Mouse (Mus musculus) kidney, postnatal 10 days (tissue): ENCODE measurements around the gene Atp7a.

Experiments
- DNase-seq: peaks from one replicate; pipeline ENCODE4 v3.0.0; 2021; ENCODE audit warnings: mixed read lengths

The Atp7a gene

DNA sequence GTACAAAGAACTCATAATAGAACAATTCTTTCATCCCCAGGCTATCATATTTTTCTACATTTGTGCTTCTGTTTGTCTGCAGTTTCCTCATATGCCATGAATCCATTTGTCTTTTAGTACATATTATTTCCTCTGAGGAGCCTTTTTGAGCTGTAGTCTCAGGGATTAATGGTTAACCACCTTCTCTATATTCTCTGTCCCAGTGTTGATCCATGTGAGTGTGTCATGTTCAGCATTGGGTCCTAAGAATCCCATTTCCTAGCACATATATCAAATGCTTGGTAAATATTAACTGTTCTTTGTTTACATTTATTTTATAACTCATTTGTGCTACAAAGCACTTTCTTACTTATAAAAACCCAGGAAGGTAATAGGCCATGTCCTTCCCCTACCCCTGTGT is 55.4 kb downstream of the Atp7a start:
- DNase-seq, result no peak

DNA sequence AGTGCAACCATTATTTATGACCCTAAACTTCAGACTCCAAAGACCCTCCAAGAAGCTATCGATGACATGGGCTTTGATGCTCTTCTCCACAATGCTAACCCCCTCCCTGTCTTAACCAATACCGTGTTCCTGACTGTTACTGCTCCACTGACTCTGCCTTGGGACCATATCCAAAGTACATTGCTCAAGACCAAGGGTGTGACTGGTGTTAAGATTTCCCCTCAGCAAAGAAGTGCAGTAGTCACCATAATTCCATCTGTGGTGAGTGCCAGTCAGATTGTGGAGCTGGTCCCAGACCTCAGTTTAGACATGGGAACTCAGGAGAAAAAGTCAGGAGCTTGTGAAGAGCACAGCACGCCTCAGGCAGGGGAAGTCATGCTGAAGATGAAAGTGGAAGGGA is 58.1 kb downstream of the Atp7a start:
- DNase-seq, result no peak

DNA sequence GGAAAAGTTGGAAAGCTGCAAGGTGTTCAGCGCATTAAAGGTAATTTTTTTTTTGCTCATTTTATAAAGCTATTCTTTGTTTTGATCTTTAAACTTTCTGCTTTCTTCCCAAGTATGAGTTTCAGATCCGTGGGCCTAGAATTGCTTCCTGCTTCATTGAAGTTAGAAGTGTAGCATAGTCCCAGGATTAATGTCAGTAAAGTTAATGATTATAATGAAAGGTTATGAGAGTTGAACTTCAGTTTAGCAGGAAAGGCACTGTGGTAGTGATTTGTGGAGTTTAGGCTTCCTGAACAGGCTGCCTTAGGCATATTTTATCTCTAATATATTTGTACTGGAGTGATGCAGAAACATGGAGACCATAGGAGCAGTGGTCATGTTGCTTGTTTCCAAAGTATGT is 58.5 kb downstream of the Atp7a start:
- no peak for DNase-seq

DNA sequence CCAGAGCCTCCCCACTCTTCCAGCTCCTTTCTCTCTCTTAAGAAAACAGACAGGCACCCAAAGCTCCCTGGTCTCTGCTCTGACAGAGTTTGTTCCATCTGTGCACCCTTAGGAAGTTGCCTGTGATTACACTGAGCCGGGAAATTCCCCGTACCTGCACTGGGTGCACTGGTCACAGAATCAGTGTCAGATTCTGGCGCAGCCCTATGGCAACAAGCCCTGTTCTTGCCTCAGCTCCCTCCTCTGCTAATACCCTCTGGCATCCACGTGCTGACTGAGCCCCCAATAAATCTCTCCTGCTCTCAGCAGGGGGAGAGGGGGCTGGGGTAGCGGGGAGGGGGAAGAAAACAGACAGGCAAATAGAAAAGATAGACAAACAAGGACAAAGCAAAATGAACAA is 65.9 kb downstream of the Atp7a start:
- no peak for DNase-seq

DNA sequence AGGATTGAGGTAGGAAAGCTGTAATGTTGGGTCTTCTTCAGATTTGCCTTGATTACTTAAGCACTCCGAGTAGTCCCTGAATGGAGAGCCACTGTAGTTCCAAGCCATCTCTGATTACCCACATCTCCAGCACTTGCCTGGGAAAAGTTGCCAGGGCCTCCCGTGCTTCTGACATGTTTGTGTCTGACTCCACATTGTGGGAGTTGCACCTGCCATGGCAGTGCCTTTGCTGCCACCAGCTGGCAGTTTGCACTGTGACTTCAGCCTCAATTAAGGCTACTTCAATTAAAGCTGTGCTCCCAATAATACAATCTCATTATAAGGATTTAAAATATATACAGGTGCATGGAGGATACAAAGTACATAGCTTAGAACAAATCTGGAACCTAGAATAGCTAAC is 78.4 kb downstream of the Atp7a start:
- peak; percentile 67 for DNase-seq

DNA sequence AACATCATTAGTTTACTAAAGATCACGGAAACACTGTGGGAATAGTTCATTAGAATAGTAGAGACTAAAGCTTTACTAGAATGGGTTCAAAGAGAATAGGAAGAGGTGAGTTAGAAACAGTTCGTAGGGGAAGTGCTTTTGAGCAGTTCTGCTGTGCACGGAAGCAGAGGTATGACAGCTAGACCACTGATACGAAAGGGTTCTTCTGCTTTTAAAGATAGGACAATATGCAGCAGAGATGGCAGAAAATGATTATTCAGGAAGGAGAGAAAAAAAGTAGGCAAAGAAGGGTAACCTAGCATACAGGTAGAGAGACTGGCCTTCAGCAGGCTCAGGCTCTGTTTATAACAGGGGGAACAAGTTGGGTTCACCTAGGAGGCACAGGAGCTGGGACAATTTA is 86.8 kb downstream of the Atp7a start:
- DNase-seq, result no peak

DNA sequence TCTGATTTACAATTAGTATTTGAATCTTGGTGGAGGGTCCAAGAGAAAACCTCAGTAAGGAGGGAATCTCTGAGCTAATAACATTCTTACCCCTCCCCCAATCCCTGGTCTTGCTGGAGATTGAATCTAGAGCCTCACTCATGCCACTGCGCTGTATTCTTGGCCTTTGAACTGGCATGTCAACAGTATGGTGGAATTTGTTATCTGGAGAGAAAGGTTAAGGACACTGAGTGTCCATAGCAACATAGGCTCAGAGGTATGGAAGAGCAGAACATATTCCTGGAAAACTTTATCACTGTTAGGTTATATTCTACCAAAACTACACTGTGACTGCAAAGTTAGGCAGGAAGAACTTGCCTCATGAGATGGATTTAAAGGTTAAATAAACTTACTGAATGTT is 87.6 kb downstream of the Atp7a start:
- DNase-seq, result no peak

DNA sequence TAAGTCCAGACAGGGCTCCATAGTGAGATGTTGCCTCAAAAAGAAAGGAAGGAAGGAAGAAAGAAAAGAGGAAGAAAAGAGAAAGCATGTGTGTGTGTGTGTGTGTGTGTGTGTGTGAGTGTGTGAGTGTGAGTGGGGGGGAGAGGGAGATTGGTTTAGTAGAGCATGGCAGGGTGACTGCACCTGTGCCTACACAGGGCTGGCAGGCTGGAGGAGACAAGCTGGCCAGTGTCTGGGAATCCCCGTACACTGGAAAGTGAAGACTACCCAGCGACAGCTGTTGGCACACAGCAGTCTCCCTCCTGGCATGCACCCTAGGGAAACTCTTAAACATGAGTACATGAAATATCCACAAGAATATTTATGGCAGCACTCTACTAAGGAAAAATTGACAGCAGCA is 95.7 kb downstream of the Atp7a start:
- DNase-seq, result no peak

DNA sequence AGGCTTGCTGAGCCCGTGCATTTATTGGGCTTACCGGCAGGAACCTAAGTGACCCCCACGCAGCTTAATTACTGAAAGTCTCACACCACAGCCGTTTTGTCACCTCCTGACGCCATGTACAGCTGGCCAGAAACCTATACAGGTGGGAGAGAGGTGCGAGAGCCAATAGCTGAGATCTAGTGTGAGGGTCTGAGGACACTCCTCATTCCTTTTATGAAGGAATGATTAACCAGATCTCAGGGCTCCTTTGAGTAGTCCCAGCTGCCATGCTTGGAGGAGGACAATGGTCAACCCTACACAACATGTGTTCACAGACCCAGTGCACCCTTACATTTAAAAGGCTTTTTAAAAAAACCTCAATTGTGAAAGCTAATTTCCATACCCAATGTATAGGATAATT is 101.2 kb downstream of the Atp7a start:
- no peak for DNase-seq

DNA sequence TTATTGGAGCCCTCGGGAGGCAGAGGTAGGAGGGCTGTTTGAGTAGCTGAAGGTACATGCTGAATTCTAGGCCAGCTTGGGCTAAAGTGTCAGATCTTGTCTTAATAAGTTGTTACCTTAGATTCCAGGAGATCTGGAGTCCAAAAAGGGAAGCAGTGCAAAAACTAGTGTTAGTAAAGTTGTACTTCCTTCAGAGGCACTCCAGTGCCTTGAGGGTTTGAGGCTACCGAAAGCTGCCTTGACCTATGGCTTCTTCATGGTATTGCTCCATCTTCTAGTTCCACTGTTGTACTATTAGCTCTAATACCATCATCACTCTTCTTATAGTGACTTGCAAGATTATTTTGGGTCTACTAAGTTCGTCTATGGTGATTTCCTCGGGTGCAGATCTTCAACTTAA is 102.8 kb downstream of the Atp7a start:
- DNase-seq, result no peak

DNA sequence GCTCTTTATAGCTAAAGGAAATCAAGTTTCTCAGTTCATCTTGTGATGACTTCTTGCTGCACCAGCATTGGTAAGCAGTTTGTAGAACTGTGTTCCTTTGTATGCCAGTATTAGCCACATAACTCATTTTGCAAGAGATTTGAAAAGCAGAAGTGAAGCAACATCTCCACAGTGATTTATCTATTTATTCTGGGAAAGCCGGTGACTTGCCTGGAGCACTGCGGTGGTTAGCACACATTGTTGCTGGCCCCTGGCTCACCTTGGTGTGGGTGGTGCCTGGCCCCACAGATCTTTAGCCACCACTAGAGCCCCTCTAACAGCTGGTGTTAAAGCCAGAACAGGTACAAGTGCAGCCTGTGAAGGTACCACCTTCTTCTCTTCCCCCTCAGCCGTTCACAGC is 107.8 kb downstream of the Atp7a start:
- no peak for DNase-seq

DNA sequence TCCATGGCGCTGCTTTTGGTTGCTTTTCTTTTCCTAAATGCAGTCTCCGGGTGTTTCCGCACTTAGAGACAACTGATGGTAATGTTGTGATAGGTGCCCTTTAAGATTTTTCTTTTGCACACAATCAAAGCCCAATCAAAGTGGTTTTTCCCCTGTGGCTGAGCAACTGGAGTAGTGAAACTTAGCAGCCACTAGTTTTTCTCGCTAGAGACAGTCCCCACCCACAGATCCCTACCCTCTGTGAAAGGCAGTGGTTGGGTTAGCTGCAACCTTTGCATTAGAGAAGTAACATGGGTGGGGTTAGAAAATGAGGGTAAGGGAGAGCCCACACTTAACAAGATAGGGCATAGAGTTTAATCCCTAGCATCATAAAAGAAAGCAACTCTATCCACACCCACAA is 108.4 kb downstream of the Atp7a start:
- DNase-seq, result no peak

DNA sequence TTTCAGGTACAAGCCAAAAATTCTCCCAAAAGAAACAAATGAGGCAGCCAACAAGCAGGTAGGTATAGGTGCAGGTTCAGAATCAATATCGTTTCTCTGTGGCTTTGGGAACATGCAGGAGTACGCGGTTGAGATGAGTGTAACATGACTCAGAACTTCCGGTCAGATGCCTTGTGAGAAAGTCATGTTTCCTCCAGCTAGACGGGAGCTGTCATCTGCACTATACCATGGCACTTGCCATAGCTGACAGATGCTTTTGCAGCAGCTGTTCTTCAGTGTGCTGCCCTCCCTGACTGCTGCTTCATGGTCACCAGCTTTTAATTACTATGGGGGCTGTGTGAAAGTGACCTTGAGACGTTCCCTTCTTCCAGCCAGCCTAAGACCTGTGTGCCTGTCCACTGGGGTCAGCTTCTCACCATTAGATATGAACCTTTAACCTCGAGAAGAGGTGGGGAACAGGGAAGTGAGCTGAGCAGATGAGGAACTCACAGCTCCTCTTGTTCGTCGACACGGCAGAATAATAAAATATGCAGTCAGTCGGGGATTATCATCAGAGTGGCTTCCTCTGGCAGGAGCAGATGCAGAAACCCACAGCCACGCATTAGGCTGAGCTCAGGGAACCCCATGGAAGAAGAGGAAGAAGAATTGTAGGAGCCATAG is 109.0 kb downstream of the Atp7a start:
- DNase-seq, result no peak

DNA sequence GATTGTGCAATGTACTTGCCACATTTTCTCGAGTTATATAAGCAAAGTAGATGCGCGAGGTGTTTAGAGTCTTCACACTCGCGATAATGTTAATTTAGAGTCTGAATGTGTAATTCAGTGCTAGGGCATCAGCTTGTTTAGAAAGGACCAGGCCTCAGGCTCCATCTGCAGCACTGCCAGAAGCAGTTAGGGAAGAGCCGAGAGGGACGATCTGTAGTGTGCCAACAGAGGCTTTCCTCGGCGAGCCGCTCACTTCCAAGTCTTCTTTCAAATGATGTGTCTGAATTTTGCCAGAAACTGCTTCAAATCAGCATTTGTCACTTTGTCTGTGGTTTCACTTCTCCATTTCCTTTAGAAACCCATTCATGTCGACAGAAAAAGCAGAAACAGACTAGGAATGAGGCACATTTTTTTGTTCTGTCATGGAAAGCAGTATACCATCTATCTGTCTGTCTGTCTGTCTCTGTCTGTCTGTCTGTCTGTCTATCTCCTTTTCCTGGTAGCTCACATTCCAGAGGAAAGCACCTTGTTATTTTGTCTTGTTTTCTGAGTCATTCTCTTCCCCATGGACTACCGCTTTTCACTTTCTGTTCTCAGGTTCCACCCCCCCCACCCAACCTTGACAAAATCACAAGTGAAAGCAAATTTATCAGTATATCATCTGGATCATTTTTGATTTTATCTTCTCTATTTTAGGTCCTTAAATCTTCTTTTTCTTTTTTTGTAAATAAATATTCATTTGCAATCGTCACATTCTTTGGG is 112.4 kb downstream of the Atp7a start:
- DNase-seq, result no peak

DNA sequence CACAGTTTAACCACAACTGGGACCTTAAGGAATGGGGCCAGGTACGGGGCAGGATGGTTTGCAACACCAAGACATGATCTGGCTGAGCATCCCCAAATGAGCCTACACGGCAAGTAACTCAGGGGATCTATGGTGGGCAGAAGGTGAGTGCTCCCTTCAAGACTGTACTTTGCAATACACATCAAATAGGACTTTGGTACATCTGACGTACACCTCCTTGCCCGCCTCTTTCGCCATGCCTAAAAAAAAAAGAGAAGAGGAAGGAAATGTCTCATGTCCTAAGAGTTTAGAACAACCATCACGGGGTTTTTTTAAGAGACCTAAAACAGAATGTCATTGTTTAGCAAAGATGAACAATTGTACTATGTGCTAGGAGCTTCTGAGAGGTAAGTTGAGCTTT is 115.9 kb downstream of the Atp7a start, which contains the start of gene Tlr13:
Tlr13 (plus strand) TSS at position 269 of the 400 bp plus-strand sequence.
- DNase-seq, result no peak

DNA sequence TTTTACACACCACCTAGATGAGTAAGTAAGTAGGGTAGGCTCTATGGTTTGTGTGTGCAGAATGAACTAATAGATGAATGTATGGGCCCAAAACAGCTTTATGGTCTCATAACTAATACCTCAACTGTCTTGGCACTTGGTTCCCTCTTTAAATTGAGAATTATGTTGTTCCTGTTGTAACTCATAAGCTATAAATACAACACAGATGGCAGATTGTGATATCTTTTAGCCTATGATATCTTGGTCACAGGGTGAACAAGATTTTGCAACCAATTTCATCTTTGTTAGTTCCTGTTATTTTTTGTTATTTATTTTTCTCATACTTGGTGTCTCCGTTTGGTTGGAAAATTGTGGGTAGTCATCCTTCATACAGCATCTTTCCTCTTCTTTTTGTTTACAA is 121.1 kb downstream of the Atp7a start:
- DNase-seq, result no peak

DNA sequence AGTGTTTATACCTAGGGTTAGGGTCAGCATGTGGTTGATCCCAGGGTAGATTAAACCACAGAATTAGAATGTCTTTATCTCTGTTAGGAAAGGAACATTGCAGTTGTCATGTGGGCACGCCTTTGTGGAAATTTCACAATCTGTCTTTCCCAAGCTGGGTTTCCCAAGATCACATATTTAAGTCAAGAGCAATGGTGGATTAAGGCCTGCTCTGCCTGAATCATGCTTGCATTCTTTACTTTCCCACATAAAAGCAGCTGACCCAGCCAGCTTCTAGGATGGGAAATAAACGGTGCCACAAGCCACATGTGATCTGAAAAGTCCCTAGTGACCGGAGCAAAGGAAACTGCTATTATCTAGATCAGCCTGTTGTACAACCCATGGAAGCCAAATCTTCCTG is 122.4 kb downstream of the Atp7a start:
- no peak for DNase-seq

DNA sequence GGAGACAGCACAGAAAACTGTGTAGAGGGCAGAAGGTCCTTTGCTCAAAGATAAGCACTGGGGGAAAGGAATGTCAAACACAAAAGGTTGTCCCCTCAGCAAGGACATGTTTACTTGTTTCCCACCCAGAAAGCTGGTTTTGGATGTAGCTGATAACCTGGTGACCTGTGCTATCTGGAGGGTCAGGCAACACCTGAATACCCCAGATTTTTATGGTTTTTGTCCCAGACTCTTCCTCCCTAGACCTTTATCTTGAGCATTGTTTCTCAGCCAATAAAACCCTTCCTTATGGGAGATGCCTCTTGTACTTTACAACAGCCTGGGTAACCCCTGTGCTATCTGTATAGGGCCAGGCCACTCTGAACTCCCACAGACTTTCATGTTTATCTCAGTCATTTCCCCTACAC is 127.1 kb downstream of the Atp7a start:
- DNase-seq, result no peak

DNA sequence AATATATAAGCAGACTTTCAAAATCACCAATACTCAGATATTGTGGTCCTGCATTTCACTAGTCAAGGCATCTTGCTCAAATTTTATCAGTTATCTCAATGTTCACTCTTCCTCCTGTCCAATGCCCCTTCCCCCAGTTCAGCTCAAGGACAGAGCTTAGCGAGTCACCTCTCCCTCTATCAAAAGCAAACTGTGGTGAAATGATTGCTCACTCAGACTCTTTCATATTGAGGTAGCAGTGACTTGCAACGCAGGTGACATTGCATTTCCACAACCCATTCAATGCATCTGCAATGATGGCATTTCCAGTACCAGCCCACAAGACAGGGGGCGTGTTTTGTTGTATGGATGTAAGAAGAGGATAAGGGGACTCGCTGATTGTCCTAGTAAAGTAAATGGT is 128.8 kb downstream of the Atp7a start:
- DNase-seq, result no peak

DNA sequence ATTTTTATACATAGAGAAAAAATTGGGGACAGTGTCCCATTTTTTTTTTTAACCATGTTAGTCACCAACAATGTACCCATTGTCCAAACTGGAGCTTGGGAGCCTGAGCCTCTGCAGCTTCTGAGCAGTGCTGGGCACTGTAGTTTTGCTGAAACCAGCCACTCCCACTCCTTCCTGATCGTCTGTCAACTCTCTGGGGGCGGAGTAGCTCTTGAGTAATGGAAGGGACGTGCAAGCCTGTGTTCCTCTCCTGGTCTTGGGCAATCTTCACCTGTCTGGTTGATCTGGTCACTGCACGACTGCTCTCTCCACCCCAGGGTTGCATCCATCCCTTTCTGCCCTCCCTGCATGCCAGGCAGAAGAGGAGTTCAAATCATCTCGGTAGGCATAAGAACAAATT is 136.9 kb downstream of the Atp7a start:
- DNase-seq, result no peak

DNA sequence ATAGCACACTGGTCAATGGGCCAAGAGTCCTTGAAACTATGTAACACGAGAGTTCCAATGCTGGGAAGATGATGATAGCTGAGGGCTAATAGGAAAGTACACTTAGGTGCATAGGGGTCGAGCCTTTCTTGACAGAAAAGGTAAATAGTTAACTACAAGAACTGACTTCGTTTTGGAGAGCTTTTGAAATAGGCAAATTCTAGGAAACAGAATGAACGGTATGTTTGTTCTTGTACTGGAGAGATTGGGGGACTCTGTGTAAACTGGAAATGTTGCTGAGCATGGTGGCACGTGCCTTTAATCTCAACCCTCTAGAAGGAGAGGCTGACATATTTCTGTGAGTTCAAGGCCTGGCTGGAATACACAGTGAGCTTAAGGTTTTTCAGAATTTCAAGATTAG is 137.5 kb downstream of the Atp7a start:
- DNase-seq, result no peak

DNA sequence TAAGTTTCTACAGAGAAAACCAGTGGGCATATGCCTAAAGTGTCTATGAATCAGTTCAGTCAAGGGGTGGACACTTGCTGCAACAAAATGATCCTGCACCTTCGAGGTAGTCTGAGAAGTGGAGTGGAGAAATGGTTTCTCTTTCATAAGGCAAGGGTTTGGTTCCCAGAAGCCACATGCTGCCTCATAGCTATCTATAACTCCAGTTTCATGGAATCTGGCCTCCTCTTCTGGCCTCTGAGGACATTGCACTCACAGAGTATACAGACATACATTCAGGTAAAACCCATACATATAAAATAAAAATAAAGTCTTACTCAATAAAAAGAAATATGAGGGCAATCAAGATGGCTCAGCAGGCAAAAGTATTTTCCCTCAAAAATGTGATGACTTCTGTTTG is 138.0 kb downstream of the Atp7a start:
- no peak for DNase-seq

DNA sequence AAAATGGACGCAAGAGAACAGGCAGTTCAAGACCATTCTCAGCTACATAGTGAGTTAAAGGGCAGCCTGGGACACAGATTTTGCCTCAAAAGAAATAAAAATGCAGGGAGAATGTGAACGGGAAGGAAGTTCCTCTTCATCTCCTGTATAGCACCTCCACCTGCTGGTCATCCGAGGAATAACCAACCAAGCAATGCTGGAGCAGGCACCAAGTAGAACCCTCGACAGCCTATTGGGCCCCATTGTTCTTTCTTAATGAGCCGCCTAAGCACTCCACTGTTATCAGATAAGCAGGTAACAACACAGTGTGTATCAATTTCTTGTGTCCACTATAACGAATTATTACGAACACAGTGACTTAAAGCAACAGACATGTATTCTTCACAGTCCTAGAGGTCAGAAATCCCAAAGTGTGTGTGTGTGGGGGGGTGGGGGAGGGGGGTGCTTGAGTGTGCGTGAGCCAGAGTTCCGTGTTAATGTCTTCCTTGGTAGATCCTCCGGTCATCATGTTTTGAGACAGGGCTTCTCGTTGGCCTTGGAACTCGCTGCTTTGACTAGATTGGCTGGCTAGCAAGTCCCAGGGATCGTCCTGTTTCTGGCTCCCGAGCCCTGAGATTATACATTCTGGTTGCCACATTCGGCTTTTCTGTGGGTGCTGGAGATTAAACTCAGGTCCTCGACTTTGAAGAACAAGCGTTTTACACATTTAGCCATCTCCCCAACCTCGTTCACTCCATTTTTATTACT is 144.2 kb downstream of the Atp7a start:
- peak; percentile 85 for DNase-seq

DNA sequence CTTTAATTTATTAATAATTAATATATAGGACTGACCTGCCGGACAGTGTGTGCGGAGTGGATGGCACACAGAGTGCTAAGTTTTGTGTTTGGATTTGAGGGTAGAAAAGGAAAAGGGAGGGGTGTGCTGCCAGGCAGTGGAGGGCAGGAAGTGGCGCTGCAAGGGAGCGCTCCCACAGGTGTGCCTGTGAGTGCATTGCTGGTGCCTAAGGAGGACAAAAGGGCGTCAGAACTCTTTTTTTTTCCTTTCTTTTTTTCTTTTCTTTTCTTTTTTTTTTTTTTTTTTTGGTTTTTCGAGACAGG is 144.7 kb downstream of the Atp7a start:
- peak; percentile 9 for DNase-seq
